Mouse (Mus musculus): ENCODE data around the gene Tsnax. TPM values are rescaled to one million over a fixed set of nuclear protein-coding genes. Genes with fewer than 3 reads are reported as not detected.

Gene Tsnax
- polyA plus RNA-seq, 1 experiment, result 36.9 TPM

DNA sequence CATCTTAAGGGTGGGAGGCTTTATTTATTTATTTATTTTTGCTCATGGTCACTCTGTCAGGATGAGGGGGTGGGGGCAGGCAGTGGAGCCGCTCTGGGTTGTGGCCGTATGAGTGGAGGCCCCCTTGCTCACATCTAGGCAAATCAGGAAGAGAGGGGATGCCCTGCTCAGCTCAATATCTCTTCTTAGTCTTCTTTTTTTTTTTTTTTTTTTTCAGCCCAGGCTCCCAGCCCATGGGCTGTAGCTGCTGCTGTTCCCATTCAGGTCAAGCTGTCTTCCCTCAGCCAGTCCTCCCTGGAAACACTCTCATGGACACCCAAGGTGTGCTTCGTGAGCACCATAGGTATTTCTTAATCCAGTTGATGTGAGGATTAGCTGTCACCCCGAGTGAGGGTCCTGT lies 62.6 kb downstream of the Tsnax start:
- Histone ChIP-seq H3K4me3 (ENCODE audit: insufficient read depth, low read length) (no peak overlapping the region), H3K27ac (ENCODE audit: insufficient read depth, low read depth, low read length) (no peak overlapping the region), H3K4me1 (ENCODE audit: control insufficient read depth, insufficient read depth, low read length) (no peaks in the 10 kb centered on the region)
- TF ChIP-seq POLR2A (IDR thresholded peaks at IDR 0.05; ENCODE audit: borderline replicate concordance, low read depth, low read length) (no peak), CTCF (IDR thresholded peaks at IDR 0.05; ENCODE audit: low read depth, low read length) (no peak)

DNA sequence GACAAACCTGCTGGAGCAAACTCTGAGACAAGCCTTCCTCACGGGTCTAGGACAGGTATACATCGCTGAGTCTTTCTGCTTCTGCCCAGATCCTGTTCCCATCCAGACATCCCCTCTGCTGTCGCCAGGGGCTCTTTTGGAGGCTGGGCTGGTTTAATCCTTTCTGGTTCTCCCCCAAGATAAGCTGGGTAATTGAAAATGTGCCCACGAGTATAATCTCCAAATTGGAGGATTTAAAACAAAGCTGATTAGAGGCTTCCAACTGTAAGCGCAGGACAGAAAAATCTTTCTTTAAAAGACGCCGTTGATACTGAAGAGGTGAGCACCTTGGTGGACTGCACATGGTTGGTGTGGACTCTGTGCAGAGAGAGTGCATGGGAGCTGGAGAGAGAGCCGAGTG lies 64.5 kb downstream of the Tsnax start:
- Histone ChIP-seq H3K27ac (ENCODE audit: insufficient read depth, low read depth, low read length) (no peak overlapping the region), H3K4me1 (ENCODE audit: control insufficient read depth, insufficient read depth, low read length) (peaks cover 8% of the 10 kb centered on the region), H3K4me3 (ENCODE audit: insufficient read depth, low read length) (no peak overlapping the region)
- TF ChIP-seq POLR2A (IDR thresholded peaks at IDR 0.05; ENCODE audit: borderline replicate concordance, low read depth, low read length) (no peak), CTCF (IDR thresholded peaks at IDR 0.05; ENCODE audit: low read depth, low read length) (no peak)

DNA sequence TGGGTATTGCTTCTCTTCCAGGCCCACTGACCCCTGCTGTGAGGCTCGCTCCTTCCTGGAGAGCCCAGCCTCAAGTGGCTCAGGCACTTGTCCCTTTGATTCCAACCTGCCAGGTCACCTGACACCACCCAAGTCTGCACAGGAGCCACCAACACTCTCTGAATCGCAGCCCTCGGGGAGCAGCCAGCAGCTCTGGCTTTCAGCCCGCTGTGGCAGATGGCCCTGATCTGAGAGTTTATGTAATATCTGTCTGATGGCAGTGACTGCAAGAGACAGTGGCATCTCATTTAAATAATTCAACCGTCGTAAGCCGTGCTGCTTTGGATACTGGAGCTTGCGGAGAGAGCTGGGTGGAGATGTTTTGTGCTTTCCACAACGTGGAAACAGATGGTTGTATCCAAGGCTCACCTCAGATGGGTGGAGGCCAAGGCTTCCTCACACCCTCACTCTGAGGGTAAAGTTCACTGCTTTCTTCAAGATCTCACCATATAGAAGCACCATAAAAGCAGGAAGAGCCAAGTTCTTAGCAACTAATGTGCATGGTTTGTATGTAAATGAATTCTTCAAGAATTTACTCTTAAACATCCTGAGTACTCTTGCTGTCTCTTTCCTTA lies 66.1 kb downstream of the Tsnax start:
- TF ChIP-seq POLR2A (IDR thresholded peaks at IDR 0.05; ENCODE audit: borderline replicate concordance, low read depth, low read length) (no peak), CTCF (IDR thresholded peaks at IDR 0.05; ENCODE audit: low read depth, low read length) (no peak)
- no peak overlapping the region for H3K27ac ChIP-seq (ENCODE audit: insufficient read depth, low read depth, low read length)
- no peak overlapping the region for H3K4me3 ChIP-seq (ENCODE audit: insufficient read depth, low read length)
- peaks cover 23% of the 10 kb centered on the region for H3K4me1 ChIP-seq (ENCODE audit: control insufficient read depth, insufficient read depth, low read length)

DNA sequence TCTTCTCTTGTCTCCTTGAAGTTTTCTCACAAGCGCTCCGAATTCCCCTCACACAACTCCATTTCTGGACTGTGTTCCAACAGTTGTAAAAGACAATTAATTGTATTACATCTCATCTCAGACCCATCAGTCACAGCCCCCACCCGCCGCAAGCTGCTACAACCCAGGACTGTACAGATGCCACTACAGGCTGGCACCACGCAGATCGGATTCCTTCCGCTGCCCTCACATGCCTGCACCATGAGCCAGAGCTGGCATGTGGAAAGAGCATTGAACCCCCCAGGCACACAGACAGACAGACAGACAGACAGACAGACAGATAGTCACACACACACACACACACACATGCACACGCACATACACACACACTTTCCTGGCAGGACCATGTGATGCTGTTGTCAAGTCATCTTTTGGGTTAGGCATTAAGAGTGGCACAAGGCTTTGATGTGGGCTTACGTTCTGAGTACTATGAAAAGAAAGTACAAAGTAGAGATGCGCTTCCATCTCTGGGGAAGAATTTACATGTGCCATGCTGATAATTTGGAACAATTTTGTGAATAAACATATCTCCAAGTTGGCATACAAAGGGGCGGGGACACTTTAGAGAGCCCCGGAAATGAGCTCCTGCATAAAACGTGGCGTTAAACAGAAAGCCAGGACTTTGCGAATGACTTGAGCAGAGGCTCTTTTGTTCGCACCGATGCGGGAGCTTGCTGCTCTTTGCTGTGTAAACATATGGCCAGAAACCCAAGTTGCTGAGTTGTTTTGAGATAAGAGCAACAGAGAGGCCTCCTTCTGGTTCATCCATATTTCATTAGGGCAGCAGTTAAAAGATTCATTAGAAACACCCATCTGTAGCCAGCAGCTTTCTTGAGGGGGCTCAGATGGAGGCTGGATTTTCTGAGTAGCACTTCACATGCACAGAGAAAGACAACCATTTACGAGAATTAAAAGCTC lies 67.9 kb downstream of the Tsnax start:
- peaks cover 32% of the 10 kb centered on the region for H3K4me1 ChIP-seq (ENCODE audit: control insufficient read depth, insufficient read depth, low read length)
- TF ChIP-seq POLR2A (IDR thresholded peaks at IDR 0.05; ENCODE audit: borderline replicate concordance, low read depth, low read length), result no peak
- TF ChIP-seq CTCF (IDR thresholded peaks at IDR 0.05; ENCODE audit: low read depth, low read length), result no peak
- no peak overlapping the region for H3K27ac ChIP-seq (ENCODE audit: insufficient read depth, low read depth, low read length)
- H3K4me3 ChIP-seq (ENCODE audit: insufficient read depth, low read length), result no peak overlapping the region

GRCm38 (mm10) chr8:125083746-125084145 lies 70.9 kb downstream of the Tsnax start:
- TF ChIP-seq POLR2A (IDR thresholded peaks at IDR 0.05; ENCODE audit: borderline replicate concordance, low read depth, low read length), result no peak
- no peak for TF ChIP-seq CTCF (IDR thresholded peaks at IDR 0.05; ENCODE audit: low read depth, low read length)
- Histone ChIP-seq H3K4me3 (ENCODE audit: insufficient read depth, low read length) (no peak overlapping the region), H3K4me1 (ENCODE audit: control insufficient read depth, insufficient read depth, low read length) (peaks cover 32% of the 10 kb centered on the region), H3K27ac (ENCODE audit: insufficient read depth, low read depth, low read length) (peak overlapping the region; percentile 51)

Other genes starting within 250 kb of the Tsnax start
- gene Trim67, start 219.9 kb upstream of the Tsnax start, polyA plus RNA-seq (2012; ENCODE audit: insufficient read depth, insufficient read length, missing spikeins), result 0.09 TPM in 1 of 2 replicates, not detected in the other
- gene Gnpat, start 150.0 kb upstream of the Tsnax start, polyA plus RNA-seq (2012; ENCODE audit: insufficient read depth, insufficient read length, missing spikeins), result 33.4 and 34.6 TPM in 2 replicates
- gene 2810004N23Rik, start 149.9 kb upstream of the Tsnax start, polyA plus RNA-seq (2012; ENCODE audit: insufficient read depth, insufficient read length, missing spikeins), result 12.8 and 16.6 TPM in 2 replicates
- 11.8 and 12.4 TPM in 2 replicates for gene Exoc8, start 115.3 kb upstream of the Tsnax start, polyA plus RNA-seq (2012; ENCODE audit: insufficient read depth, insufficient read length, missing spikeins)
- gene Sprtn, start 115.1 kb upstream of the Tsnax start, polyA plus RNA-seq (2012; ENCODE audit: insufficient read depth, insufficient read length, missing spikeins), result 14.1 and 14.5 TPM in 2 replicates
- 27.7 and 30.9 TPM in 2 replicates for gene Egln1, start 63.7 kb upstream of the Tsnax start, polyA plus RNA-seq (2012; ENCODE audit: insufficient read depth, insufficient read length, missing spikeins)
- 2.8 and 4.1 TPM in 2 replicates for gene Disc1, start 41.2 kb downstream of the Tsnax start, polyA plus RNA-seq (2012; ENCODE audit: insufficient read depth, insufficient read length, missing spikeins)